Mouse (Mus musculus): ENCODE results near the gene Cxcr4.

DNA sequence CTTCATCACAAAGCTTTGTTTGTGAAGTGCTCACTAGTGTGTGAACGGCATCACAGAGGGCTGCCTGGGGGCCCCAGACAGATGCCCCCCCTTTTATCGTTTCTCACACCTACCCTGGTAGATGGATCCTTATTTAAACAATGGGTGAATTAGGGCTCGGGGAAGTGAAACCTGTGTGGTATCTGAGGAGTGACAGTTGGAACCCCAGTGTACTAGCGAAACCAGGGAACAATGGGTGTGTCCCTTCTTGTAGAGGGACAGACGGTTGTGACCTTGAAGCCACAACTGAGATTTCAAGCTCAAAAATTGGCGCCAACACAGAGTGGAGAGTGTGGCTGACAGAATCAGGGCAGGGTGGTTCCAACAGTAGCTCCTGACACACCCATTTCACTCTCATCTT, 16.0 kb upstream of the Cxcr4 start:
- TF ChIP-seq GATA1 (IDR thresholded peaks at IDR 0.05; ENCODE audit: borderline replicate concordance, low read length) (no peak), FLI1 (IDR thresholded peaks at IDR 0.05; ENCODE audit: low read length) (no peak)

Measured in megakaryocyte, embryonic 14.5 days (primary cell).